Mouse (Mus musculus) forebrain, embryonic 16.5 days (tissue): ENCODE results near the gene Cdc14a. TPM values are rescaled to one million over a fixed set of nuclear protein-coding genes. Genes with fewer than 3 reads are reported as not detected.

ENCODE experiments used
- ATAC-seq: fragments of 200-750 bp; cut with Nextera tagmentation; 2 replicates; pipeline ENCODE4 v1.8.0; 2017; ENCODE audit warnings: mild to moderate bottlenecking, moderate library complexity
- H3K27ac ChIP-seq: fragments of 300-500 bp; sonication (generic); 2 replicates; pipeline ENCODE4 v1.5.1; 2014; ENCODE audit warnings: low read length, control low read depth
- H3K27me3 ChIP-seq: fragments of 300-500 bp; sonication (generic); replicated peaks from 2 replicates; pipeline ENCODE4 v1.6.1; 2014; ENCODE audit warnings: low read length; ENCODE audit not compliant: control insufficient read depth, insufficient read depth
- H3K36me3 ChIP-seq: fragments of 300-500 bp; sonication (generic); 2 replicates; pipeline ENCODE4 v1.6.1; 2014; ENCODE audit not compliant: control insufficient read depth, insufficient read depth
- H3K4me1 ChIP-seq: fragments of 300-500 bp; sonication (generic); replicated peaks from 2 replicates; pipeline ENCODE4 v1.6.1; 2014; ENCODE audit warnings: low read length; ENCODE audit not compliant: control insufficient read depth, insufficient read depth
- H3K4me2 ChIP-seq: fragments of 300-500 bp; sonication (generic); 2 replicates; pipeline ENCODE4 v1.6.1; 2014; ENCODE audit warnings: mild to moderate bottlenecking, low read length, control low read depth
- H3K4me3 ChIP-seq: fragments of 300-500 bp; sonication (generic); replicated peaks from 2 replicates; pipeline ENCODE4 v1.5.1; 2014; ENCODE audit warnings: mild to moderate bottlenecking, low read length, control low read depth
- H3K9ac ChIP-seq: fragments of 300-500 bp; sonication (generic); replicated peaks from 2 replicates; pipeline ENCODE4 v1.6.1; 2014; ENCODE audit warnings: low read depth, low read length, control low read depth
- H3K9me3 ChIP-seq: fragments of 300-500 bp; sonication (generic); 2 replicates; pipeline ENCODE4 v1.6.1; 2016; ENCODE audit warnings: low read length; ENCODE audit not compliant: control insufficient read depth
- WGBS: fragments of 180-500 bp; shearing (Covaris S2); extraction: QIAGEN DNeasy Blood & Tissue Kit; methylation state at CpG from one replicate; pipeline ENCODE4 v1.1.7; 2014; 5-methylcytosine and 5-hydroxymethylcytosine counted together
- polyA plus RNA-seq: library from polyadenylated mRNA; unstranded; fragments of >200 nt; fragmentation: Nextera tagmentation; extraction: Ambion mirVana; gene quantifications from 2 replicates; pipeline ENCODE4 v1.2.1, GENCODE M21; 2015

Cdc14a gene
- polyA plus RNA-seq, 1 experiment from 2014 or later, result 7.7 TPM

- Histone ChIP-seq H3K36me3 (no peaks in the 10 kb centered on the region), H3K4me3 (no peak overlapping the region), H3K27ac (no peak overlapping the region), H3K27me3 (no peaks in the 10 kb centered on the region), H3K4me2 (no peak overlapping the region), H3K9me3 (no peaks in the 10 kb centered on the region), H3K4me1 (no peaks in the 10 kb centered on the region), H3K9ac (no peak overlapping the region)
- 83% methylated on average over 4 of the region's 4 CpGs for WGBS
- ATAC-seq, result no peak
Measured at GRCm38 (mm10) chr3:116284735-116285134, 139.1 kb downstream of the Cdc14a start.

GRCm38 (mm10) chr3:116283996-116284395 lies 139.8 kb downstream of the Cdc14a start:
- no peaks in the 10 kb centered on the region for H3K27me3 ChIP-seq
- ATAC-seq, result no peak
- no peaks in the 10 kb centered on the region for H3K4me1 ChIP-seq
- H3K4me2 ChIP-seq, result no peak overlapping the region
- H3K4me3 ChIP-seq, result no peak overlapping the region
- no peaks in the 10 kb centered on the region for H3K9me3 ChIP-seq
- H3K27ac ChIP-seq, result no peak overlapping the region
- H3K36me3 ChIP-seq, result no peaks in the 10 kb centered on the region
- WGBS, result 35% methylated on average over 2 of the region's 2 CpGs
- no peak overlapping the region for H3K9ac ChIP-seq

- Histone ChIP-seq H3K4me3 (no peak overlapping the region), H3K9me3 (no peaks in the 10 kb centered on the region), H3K4me1 (no peaks in the 10 kb centered on the region), H3K9ac (no peak overlapping the region), H3K27ac (no peak overlapping the region), H3K36me3 (no peaks in the 10 kb centered on the region), H3K27me3 (no peaks in the 10 kb centered on the region), H3K4me2 (no peak overlapping the region)
- no peak for ATAC-seq
- WGBS, result 98% methylated on average over 6 of the region's 6 CpGs
Measured at GRCm38 (mm10) chr3:116281663-116282062, 142.2 kb downstream of the Cdc14a start.

GRCm38 (mm10) chr3:116277146-116277545 lies 146.7 kb downstream of the Cdc14a start:
- Histone ChIP-seq H3K9me3 (no peaks in the 10 kb centered on the region), H3K4me2 (no peak overlapping the region), H3K4me1 (no peaks in the 10 kb centered on the region), H3K27me3 (no peaks in the 10 kb centered on the region), H3K9ac (no peak overlapping the region), H3K36me3 (no peaks in the 10 kb centered on the region), H3K27ac (no peak overlapping the region), H3K4me3 (no peak overlapping the region)
- ATAC-seq, result no peak
- 80% methylated on average over 8 of the region's 8 CpGs for WGBS

- ATAC-seq, result no peak
Measured at GRCm38 (mm10) chr3:116271679-116272078, 152.2 kb downstream of the Cdc14a start.

GRCm38 (mm10) chr3:116267036-116267654 lies 156.7 kb downstream of the Cdc14a start:
- no peaks in the 10 kb centered on the region for H3K36me3 ChIP-seq
- no peak for ATAC-seq

More at GRCm38 (mm10) chr3:116271679-116272078, 152.2 kb downstream of the Cdc14a start:
- no peaks in the 10 kb centered on the region for H3K27me3 ChIP-seq
- no peak overlapping the region for H3K9ac ChIP-seq
- H3K27ac ChIP-seq, result no peak overlapping the region
- no peaks in the 10 kb centered on the region for H3K9me3 ChIP-seq
- H3K4me3 ChIP-seq, result no peak overlapping the region
- no peak overlapping the region for H3K4me2 ChIP-seq
- WGBS, result 92% methylated on average over 6 of the region's 6 CpGs
- no peaks in the 10 kb centered on the region for H3K36me3 ChIP-seq
- H3K4me1 ChIP-seq, result no peaks in the 10 kb centered on the region

GRCm38 (mm10) chr3:116266360-116266759 lies 157.5 kb downstream of the Cdc14a start:
- Histone ChIP-seq H3K4me2 (no peak overlapping the region), H3K9ac (no peak overlapping the region), H3K36me3 (no peaks in the 10 kb centered on the region), H3K4me1 (no peaks in the 10 kb centered on the region), H3K27ac (no peak overlapping the region), H3K9me3 (no peaks in the 10 kb centered on the region), H3K27me3 (no peaks in the 10 kb centered on the region), H3K4me3 (no peak overlapping the region)
- no peak for ATAC-seq
- WGBS, result 65% methylated on average over 3 of the region's 3 CpGs

More at GRCm38 (mm10) chr3:116267036-116267654, 156.7 kb downstream of the Cdc14a start:
- no peaks in the 10 kb centered on the region for H3K4me1 ChIP-seq
- H3K4me3 ChIP-seq, result no peak overlapping the region
- WGBS, result 95% methylated on average over 2 of the region's 2 CpGs
- H3K9ac ChIP-seq, result no peak overlapping the region
- H3K4me2 ChIP-seq, result no peak overlapping the region
- no peaks in the 10 kb centered on the region for H3K27me3 ChIP-seq
- H3K27ac ChIP-seq, result no peak overlapping the region
- H3K9me3 ChIP-seq, result no peaks in the 10 kb centered on the region

- no peak for ATAC-seq
- H3K9ac ChIP-seq, result no peak overlapping the region
- no peaks in the 10 kb centered on the region for H3K4me1 ChIP-seq
- H3K9me3 ChIP-seq, result no peaks in the 10 kb centered on the region
- no peaks in the 10 kb centered on the region for H3K36me3 ChIP-seq
- no peak overlapping the region for H3K4me3 ChIP-seq
- no peaks in the 10 kb centered on the region for H3K27me3 ChIP-seq
- no peak overlapping the region for H3K27ac ChIP-seq
- WGBS, result 92% methylated on average over 1 of the region's 1 CpGs
- H3K4me2 ChIP-seq, result no peak overlapping the region
Measured at GRCm38 (mm10) chr3:116263977-116264376, 159.9 kb downstream of the Cdc14a start.

- no peak overlapping the region for H3K9ac ChIP-seq
- H3K9me3 ChIP-seq, result no peaks in the 10 kb centered on the region
- H3K4me2 ChIP-seq, result no peak overlapping the region
- no peaks in the 10 kb centered on the region for H3K36me3 ChIP-seq
- no peak for ATAC-seq
- H3K4me1 ChIP-seq, result no peaks in the 10 kb centered on the region
- 81% methylated on average over 5 of the region's 5 CpGs for WGBS
- H3K27ac ChIP-seq, result no peak overlapping the region
- H3K4me3 ChIP-seq, result no peak overlapping the region
- H3K27me3 ChIP-seq, result no peaks in the 10 kb centered on the region
Measured at GRCm38 (mm10) chr3:116263061-116263460, 160.8 kb downstream of the Cdc14a start.

- Histone ChIP-seq H3K27ac (no peak overlapping the region), H3K4me1 (peaks cover 25% of the 10 kb centered on the region), H3K4me3 (no peak overlapping the region), H3K9me3 (no peaks in the 10 kb centered on the region), H3K36me3 (no peaks in the 10 kb centered on the region), H3K4me2 (no peak overlapping the region), H3K27me3 (peaks cover 12% of the 10 kb centered on the region; the same call in 1 of the 2 replicates), H3K9ac (no peak overlapping the region)
- 57% methylated on average over 5 of the region's 5 CpGs for WGBS
- ATAC-seq, result no peak
Measured at GRCm38 (mm10) chr3:116256104-116256503, 167.7 kb downstream of the Cdc14a start.
